Mouse (Mus musculus) ES-Bruce4 (cell line): ENCODE data around the gene Dtnb.

Experiments
- CTCF ChIP-seq: IDR thresholded peaks from one replicate; pipeline ENCODE4 v1.8.1; 2011; ENCODE audit warnings: low read depth, low read length
- EP300 ChIP-seq: IDR thresholded peaks from 2 replicates; pipeline ENCODE4 v1.6.1; 2011; ENCODE audit warnings: low read depth, low read length; ENCODE audit not compliant: insufficient read depth
- POLR2A ChIP-seq: IDR thresholded peaks from one replicate; pipeline ENCODE4 v1.8.1; 2011; ENCODE audit warnings: low read length; ENCODE audit not compliant: insufficient read depth

DNA sequence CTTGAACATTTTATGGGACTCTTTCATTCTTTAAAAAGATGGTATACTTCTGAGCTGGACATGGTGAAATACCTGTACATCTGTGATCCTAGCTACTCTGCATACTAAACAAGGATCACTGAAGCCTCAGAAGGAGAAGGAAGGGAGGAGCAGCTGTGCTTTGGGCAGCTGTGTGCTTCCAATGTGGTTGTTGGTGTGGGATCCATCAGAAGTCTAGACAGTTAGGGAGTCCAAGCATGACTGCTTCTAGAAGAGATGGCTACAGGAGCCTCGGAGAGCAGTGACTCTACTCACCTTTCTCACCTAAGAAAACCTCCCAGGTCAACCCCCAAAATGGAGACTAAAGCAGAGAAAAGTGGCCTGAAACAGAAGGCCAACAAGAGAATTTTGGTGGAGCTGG lies 34.1 kb upstream of the Dtnb start:
- no peak for TF ChIP-seq POLR2A
- no peak for TF ChIP-seq CTCF
- no peak for TF ChIP-seq EP300
